Mouse (Mus musculus) midbrain, embryonic 16.5 days (tissue): Measurements from ENCODE around the gene Orai1. TPM values are rescaled to one million over a fixed set of nuclear protein-coding genes. Genes with fewer than 3 reads are reported as not detected.
A peak's percentile ranks its signal among the peaks of the same experiment; 100 is the strongest.
"Not testable (repeated sequence)": the region's sequence is repeated elsewhere in the genome, so short reads cannot be mapped to it uniquely, and the experiment has no call there.

ENCODE experiments used
- ATAC-seq: fragments of 200-750 bp; cut with Nextera tagmentation; 2 replicates; pipeline ENCODE4 v1.8.0; 2017; ENCODE audit warnings: moderate TSS enrichment
- H3K27ac ChIP-seq: fragments of 300-500 bp; sonication (generic); 2 replicates; pipeline ENCODE4 v1.5.1; 2014; ENCODE audit warnings: mild to moderate bottlenecking, low read length, mixed read lengths
- H3K27me3 ChIP-seq: fragments of 300-500 bp; sonication (generic); 2 replicates; pipeline ENCODE4 v1.6.1; 2014; ENCODE audit warnings: low read depth, low read length, mixed read lengths; ENCODE audit not compliant: control insufficient read depth, insufficient read depth
- H3K36me3 ChIP-seq: fragments of 300-500 bp; sonication (generic); 2 replicates; pipeline ENCODE4 v1.6.1; 2014; ENCODE audit warnings: mild to moderate bottlenecking, low read length, moderate library complexity, mixed read lengths; ENCODE audit not compliant: control insufficient read depth, insufficient read depth
- H3K4me1 ChIP-seq: fragments of 300-500 bp; sonication (generic); 2 replicates; pipeline ENCODE4 v1.6.1; 2014; ENCODE audit warnings: mild to moderate bottlenecking, low read length, mixed read lengths; ENCODE audit not compliant: control insufficient read depth, insufficient read depth
- H3K4me2 ChIP-seq: fragments of 300-500 bp; sonication (generic); 2 replicates; pipeline ENCODE4 v1.6.1; 2014; ENCODE audit warnings: mild to moderate bottlenecking, low read length, mixed read lengths
- H3K4me3 ChIP-seq: fragments of 300-500 bp; sonication (generic); 2 replicates; pipeline ENCODE4 v1.5.1; 2014; ENCODE audit warnings: low read depth, mild to moderate bottlenecking, low read length, moderate library complexity, mixed read lengths
- H3K9ac ChIP-seq: fragments of 300-500 bp; sonication (generic); 2 replicates; pipeline ENCODE4 v1.6.1; 2014; ENCODE audit warnings: low read depth, low read length, mixed read lengths
- H3K9me3 ChIP-seq: fragments of 300-500 bp; sonication (generic); replicated peaks from 2 replicates; pipeline ENCODE4 v1.6.1; 2014; ENCODE audit warnings: mild to moderate bottlenecking, low read length, mixed read lengths; ENCODE audit not compliant: control insufficient read depth, poor library complexity, severe bottlenecking
- WGBS: fragments of 180-500 bp; shearing (Covaris S2); extraction: QIAGEN DNeasy Blood & Tissue Kit; methylation state at CpG from one replicate; pipeline ENCODE4 v1.1.7; 2014; 5-methylcytosine and 5-hydroxymethylcytosine counted together
- polyA plus RNA-seq: library from polyadenylated mRNA; unstranded; fragments of >200 nt; fragmentation: Nextera tagmentation; extraction: Ambion mirVana; gene quantifications from 2 replicates; pipeline ENCODE4 v1.2.1, GENCODE M21; 2015

The Orai1 gene
- polyA plus RNA-seq, 1 experiment from 2014 or later, result 10.7 TPM

DNA sequence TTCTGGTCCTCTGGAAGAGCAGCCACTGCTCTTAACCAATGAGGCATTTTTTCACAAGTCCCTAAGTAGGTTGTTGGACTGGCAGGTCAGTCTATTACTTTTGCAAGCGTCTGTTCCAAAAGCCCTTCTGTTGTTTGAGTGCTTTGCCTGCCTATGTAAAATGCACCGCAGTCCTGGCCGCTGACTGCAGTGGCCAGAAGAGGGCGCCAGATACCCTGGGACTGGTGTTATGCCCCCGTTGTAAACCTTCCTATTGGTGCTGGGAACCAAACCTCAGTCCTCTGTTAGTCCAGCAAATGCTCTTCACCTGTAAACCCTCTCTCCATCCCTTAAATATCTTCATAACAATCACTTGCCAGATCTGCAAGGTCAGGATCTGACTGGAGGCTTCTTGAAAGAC, 36.9 kb downstream of the Orai1 start:
- H3K4me2 ChIP-seq, result no peak overlapping the region
- no peak overlapping the region for H3K4me3 ChIP-seq
- H3K27ac ChIP-seq, result no peak overlapping the region
- WGBS, result 81% methylated on average over 5 of the region's 5 CpGs
- peaks cover 3% of the 10 kb centered on the region; the same call in 1 of the 2 replicates for H3K4me1 ChIP-seq
- H3K27me3 ChIP-seq, result no peaks in the 10 kb centered on the region
- no peak overlapping the region for H3K9ac ChIP-seq
- no peaks in the 10 kb centered on the region for H3K36me3 ChIP-seq
- H3K9me3 ChIP-seq, result no peaks in the 10 kb centered on the region
- no peak for ATAC-seq

DNA sequence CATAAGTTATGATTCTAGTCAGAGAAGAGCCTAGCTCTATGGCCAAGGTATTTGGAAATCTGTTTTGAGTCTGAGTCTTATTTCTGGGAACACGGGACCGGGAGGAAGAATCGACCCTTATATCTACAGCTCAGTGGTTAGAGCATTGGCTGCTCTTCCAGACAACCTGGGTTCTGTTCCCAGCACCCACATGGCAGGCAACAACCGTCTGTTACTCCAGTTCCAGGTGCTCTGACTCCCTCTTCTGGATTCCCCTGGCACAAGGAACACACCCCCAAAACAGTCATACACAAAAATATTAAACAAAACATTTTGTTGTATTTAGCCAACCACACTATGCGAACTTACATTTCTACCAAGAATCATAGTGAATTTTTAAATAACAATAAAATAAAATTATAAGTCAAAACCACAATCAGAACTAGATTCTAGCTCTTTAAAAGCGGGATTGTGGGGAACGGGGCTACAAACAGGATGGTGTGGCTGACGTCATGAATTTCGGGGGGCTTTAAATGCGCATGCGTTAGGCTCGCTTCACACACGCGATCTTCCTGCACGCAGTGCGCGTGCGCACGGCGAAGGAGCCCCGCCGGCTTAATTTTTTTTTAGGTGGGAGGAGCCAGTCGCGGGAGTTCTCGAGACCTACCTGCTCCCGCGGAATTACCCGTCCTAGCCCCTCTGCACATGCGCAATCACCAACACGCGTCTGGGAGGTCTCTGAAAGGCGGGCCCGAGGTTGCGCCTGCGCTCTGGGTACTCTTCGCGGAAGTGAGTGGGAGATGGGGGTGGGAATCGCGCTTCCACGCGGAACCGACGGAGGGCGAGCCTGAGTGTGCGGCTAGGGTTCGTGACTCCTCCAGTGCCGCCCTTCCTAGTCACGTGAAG, 42.7 kb downstream of the Orai1 start:
- Histone ChIP-seq H3K27ac (peak overlapping the region; percentile 66), H3K27me3 (no peaks in the 10 kb centered on the region), H3K4me3 (peak overlapping the region; percentile 41), H3K9ac (peak overlapping the region; percentile 58; the same call in 1 of the 2 replicates), H3K4me1 (peaks cover 2% of the 10 kb centered on the region; the same call in 1 of the 2 replicates), H3K36me3 (no peaks in the 10 kb centered on the region), H3K4me2 (peak overlapping the region; percentile 49), H3K9me3 (no peaks in the 10 kb centered on the region)
- ATAC-seq, result peak; percentile 88
- 8% methylated on average over 48 of the region's 48 CpGs for WGBS

DNA sequence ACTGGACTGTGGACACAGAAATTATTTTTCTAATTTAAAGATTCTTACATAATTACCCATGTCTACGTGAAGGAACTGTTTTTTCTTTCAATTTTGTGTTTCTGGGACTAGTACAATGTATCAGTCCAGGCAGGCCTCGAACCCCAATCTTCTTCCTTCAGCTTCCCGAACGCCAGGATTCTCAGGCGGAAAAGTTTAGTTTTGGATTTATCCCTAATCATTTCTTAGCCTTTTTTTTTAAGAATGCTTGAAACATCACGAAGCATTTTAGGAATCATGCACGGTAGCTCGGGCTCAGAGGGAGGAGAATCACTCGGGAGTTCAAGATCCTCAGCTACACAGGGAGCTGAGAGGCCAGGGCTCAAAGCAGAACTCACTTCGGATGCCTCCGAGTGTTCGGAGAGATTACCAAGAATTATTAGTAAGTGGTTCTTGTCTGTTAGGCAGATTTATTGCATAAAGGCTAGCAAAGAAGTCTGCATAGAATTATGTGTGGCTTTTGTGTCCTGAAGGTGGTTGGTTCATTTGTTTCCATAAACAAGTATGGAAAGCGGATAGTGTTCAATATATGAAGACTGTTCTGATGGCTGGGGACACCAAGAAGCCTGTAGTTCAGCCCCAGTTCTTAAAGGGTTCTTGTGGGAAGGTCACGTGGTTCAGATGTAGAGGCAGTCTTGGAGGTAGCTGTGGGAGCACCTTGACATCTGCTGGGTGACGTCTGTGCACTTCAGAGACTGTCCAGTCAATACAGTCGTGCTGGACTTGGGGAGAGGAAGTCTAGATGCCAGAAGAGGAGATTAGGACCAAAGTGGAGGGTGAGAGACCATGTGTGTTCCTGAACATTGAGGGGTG, 43.6 kb downstream of the Orai1 start:
- H3K4me2 ChIP-seq, result peak overlapping the region; percentile 49
- H3K9me3 ChIP-seq, result no peaks in the 10 kb centered on the region
- peak overlapping the region; percentile 41 for H3K4me3 ChIP-seq
- no peak for ATAC-seq
- WGBS, result 48% methylated on average over 16 of the region's 16 CpGs
- H3K4me1 ChIP-seq, result peaks cover 2% of the 10 kb centered on the region; the same call in 1 of the 2 replicates
- H3K27ac ChIP-seq, result peak overlapping the region; percentile 43; the same call in 1 of the 2 replicates
- H3K27me3 ChIP-seq, result no peaks in the 10 kb centered on the region
- H3K9ac ChIP-seq, result peak overlapping the region; percentile 58; the same call in 1 of the 2 replicates
- no peaks in the 10 kb centered on the region for H3K36me3 ChIP-seq

DNA sequence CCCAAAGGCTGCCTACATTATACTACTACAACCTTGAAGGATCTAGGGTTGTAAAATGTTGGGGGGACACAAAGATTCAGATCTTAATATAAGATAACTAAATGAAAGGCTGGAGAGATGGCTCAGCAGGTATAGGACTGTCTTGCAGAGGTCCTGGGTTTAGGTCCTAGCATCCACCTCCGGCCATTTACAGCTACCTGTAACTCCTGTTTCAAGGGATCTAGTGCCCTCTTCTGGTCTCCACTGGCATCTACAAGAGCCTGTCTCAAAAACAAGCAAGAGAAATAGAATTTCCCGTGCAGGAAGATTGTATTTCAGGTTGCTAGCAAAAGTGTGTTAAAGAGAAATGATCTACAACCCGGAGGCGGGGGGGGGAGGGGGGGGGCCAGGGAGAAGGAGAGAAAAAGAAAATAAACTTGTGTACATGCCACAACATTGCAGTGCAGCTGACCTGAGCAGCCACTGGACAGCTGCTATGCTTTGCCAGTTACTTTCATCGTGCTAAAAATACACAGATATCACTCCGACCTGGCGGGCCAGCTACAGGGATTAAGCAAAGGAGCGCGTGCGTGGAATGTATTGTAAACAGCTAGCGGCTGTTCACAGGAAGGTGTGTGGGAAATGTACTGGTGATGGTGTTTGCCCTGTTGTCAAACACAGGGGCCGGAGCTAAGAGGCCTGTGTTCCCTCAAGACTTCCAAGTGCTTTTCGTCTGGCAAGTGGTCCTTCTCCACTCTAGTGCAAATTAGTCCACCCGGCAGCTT, 45.1 kb downstream of the Orai1 start:
- Histone ChIP-seq H3K4me3 (no peak overlapping the region), H3K9me3 (no peaks in the 10 kb centered on the region), H3K4me2 (no peak overlapping the region), H3K36me3 (no peaks in the 10 kb centered on the region), H3K27ac (no peak overlapping the region), H3K27me3 (no peaks in the 10 kb centered on the region), H3K4me1 (peaks cover 2% of the 10 kb centered on the region; the same call in 1 of the 2 replicates), H3K9ac (no peak overlapping the region)
- no peak for ATAC-seq
- 41% methylated on average over 14 of the region's 14 CpGs for WGBS

DNA sequence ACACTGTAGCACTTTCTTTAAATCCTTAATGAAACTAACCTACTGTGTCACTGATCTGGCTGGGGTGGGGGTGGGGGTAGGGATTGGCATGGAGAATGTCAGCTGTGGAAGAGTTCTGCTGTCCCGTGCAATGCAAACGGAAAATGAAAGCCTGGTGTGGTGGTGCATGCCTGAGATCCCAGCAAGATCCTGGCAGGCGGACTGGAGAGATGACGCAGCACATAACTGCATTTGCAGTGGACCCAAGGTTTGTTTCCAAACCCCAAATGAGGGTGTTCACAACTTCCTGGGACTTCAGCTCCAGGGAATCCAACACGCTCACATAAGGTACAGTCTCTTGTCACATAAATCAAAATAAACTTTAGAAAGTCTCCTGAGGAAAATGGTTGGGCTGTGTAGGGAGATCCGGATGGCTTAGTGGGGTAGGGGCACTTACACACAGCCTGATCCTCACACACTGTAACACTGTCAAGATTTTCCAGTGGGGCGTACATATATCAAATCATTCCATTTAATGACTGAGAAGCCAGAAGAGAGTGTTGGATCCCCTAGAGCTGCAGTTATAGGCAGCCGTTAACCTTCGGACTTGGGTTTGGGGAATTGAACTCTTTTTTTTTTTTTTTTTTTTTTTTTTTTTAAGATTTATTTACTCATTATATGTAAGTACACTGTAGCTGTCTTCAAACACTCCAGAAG, 46.0 kb downstream of the Orai1 start:
- Histone ChIP-seq H3K4me1 (peaks cover 2% of the 10 kb centered on the region; the same call in 1 of the 2 replicates), H3K27ac (no peak overlapping the region), H3K4me3 (no peak overlapping the region), H3K27me3 (no peaks in the 10 kb centered on the region), H3K9ac (no peak overlapping the region), H3K4me2 (no peak overlapping the region), H3K9me3 (no peaks in the 10 kb centered on the region), H3K36me3 (no peaks in the 10 kb centered on the region)
- 79% methylated on average over 9 of the region's 9 CpGs for WGBS
- no peak for ATAC-seq

DNA sequence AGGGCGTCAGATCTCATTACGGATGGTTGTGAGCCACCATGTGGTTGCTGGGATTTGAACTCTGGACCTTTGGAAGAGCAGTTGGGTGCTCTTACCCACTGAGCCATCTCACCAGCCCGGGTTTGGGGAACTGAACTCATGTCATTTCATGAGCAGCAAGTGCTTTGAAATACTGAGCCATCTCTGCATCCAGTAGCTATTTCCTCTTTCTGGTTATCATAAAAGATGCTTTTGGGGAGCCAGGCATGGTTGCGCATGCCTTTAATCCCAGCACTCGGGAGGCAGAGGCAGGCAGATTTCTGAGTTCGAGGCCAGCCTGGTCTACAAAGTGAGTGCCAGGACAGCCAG, 46.5 kb downstream of the Orai1 start:
- H3K4me3 ChIP-seq, ATAC-seq: not testable (repeated sequence)

DNA sequence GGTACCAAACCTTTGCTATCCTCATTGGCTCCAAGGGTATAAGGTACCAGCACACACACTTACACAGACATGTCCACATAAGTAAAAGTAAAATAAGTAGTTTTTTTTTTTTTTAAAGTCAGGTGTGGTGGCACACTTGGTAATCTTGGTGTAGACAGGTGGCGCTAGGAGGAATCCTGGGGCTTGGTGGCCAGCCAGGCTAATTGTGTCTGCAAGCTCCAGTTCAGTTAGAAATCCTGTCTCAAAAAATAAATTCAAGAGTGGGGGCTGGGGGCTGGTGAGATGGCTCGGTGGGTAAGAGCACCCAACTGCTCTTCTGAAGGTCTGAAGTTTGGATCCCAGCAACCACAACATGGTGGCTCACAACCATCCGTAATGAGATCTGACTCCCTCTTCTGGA, 48.3 kb downstream of the Orai1 start:
- no peaks in the 10 kb centered on the region for H3K9me3 ChIP-seq
- no peak overlapping the region for H3K27ac ChIP-seq
- no peak overlapping the region for H3K4me2 ChIP-seq
- H3K27me3 ChIP-seq, result no peaks in the 10 kb centered on the region
- H3K9ac ChIP-seq, result no peak overlapping the region
- H3K4me1 ChIP-seq, result peaks cover 2% of the 10 kb centered on the region; the same call in 1 of the 2 replicates
- H3K36me3 ChIP-seq, result no peaks in the 10 kb centered on the region
- H3K4me3 ChIP-seq, result no peak overlapping the region
- WGBS, result 91% methylated on average over 3 of the region's 3 CpGs
- ATAC-seq, result no peak

More for the DNA sequence above, 46.5 kb downstream of the Orai1 start:
- H3K36me3 ChIP-seq, H3K27me3 ChIP-seq, H3K27ac ChIP-seq, H3K4me1 ChIP-seq, H3K4me2 ChIP-seq, H3K9me3 ChIP-seq, H3K9ac ChIP-seq: not testable (repeated sequence)
- WGBS, result 76% methylated on average over 6 of the region's 6 CpGs

DNA sequence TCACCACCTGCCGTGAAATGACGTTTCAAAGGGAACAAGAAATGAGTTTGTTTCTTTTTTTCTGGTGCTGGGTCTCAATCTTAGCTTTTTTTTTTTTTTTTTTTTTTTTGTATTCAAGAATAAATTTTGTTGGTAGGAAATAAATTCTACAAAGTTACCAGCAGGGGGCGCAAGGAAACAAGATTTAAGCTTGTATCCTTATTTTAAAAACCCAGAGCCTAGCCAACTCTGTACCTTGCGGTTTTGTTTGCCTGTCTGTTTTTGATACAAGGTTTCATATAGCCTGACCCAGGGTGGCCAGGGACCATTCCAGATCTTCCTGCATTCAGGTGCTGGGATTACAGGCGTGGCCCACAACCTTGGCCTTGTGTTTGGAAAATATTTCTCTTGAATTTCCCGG, 49.3 kb downstream of the Orai1 start:
- H3K9ac ChIP-seq, result no peak overlapping the region

More for the DNA sequence above, 49.3 kb downstream of the Orai1 start:
- Histone ChIP-seq H3K36me3 (no peaks in the 10 kb centered on the region), H3K27ac (no peak overlapping the region), H3K27me3 (no peaks in the 10 kb centered on the region), H3K4me3 (no peak overlapping the region), H3K4me1 (no peaks in the 10 kb centered on the region), H3K9me3 (no peaks in the 10 kb centered on the region), H3K4me2 (no peak overlapping the region)
- 28% methylated on average over 6 of the region's 6 CpGs for WGBS
- no peak for ATAC-seq
